Mouse (Mus musculus) lung, postnatal 0 days (tissue): ENCODE results near the gene Dnajc6.

Experiments used
- CTCF ChIP-seq: IDR thresholded peaks from 2 replicates; pipeline ENCODE4 v1.5.1; 2016; ENCODE audit warnings: antibody characterized with exemption, mild to moderate bottlenecking
- EP300 ChIP-seq: IDR thresholded peaks from 2 replicates; pipeline ENCODE4 v1.6.1; 2016; ENCODE audit warnings: antibody characterized with exemption, mild to moderate bottlenecking, control low read depth

GRCm38 (mm10) chr4:101510111-101510903 is 13.9 kb downstream of the Dnajc6 start:
- no peak for TF ChIP-seq EP300
- TF ChIP-seq CTCF = no peak
